Mouse (Mus musculus): ENCODE results near the gene Tex101.
"Not testable (repeated sequence)": the region's sequence is repeated elsewhere in the genome, so short reads cannot be mapped to it uniquely, and the experiment has no call there.

- TF ChIP-seq ZNF384 (IDR thresholded peaks at IDR 0.05; ENCODE audit: low read depth, low read length); POLR2A (IDR thresholded peaks at IDR 0.05; ENCODE audit: low read depth, low read length); CTCF (conservative IDR thresholded peaks at IDR 0.05 in 1 of 2, IDR thresholded peaks at IDR 0.05 in 1 of 2; ENCODE audit: low read depth in 2 of 2, low read length in 2 of 2); GABPA (IDR thresholded peaks at IDR 0.05; ENCODE audit: insufficient replicate concordance, low read depth, low read length); TCF12 (IDR thresholded peaks at IDR 0.05; ENCODE audit: low read depth, low read length); MXI1 (IDR thresholded peaks at IDR 0.05; ENCODE audit: low read depth, low read length): not testable (repeated sequence)
These were observed 58.1 kb downstream of the Tex101 start for GRCm38 (mm10) chr7:24618374-24618773.
